ENCODE assay signal across 8 mouse cellular contexts in genomic region chr4:149075871-149076575, GRCm38 (mm10). TPM values are rescaled to one million over a fixed set of nuclear protein-coding genes. Genes with fewer than 3 reads are reported as not detected.
A peak's percentile ranks its signal among the peaks of the same experiment; 100 is the strongest.
DNase-seq lines count a peak whose midpoint lies in the region; ATAC-seq and TF ChIP-seq lines count a peak whose summit lies in the region.

No protein-coding gene starts in this region.

- no peak overlapping the region for H3K27ac ChIP-seq in cortical plate, adult 2 months (ENCODE audit: insufficient read depth, low read length)

- peak; percentile 67 for TF ChIP-seq CTCF in cortical plate, adult 2 months (IDR thresholded peaks at IDR 0.05; ENCODE audit: extremely low read depth, insufficient read depth, low read length)

- no peaks in the 10 kb centered on the region for H3K4me1 ChIP-seq in cortical plate, adult 2 months (ENCODE audit: control insufficient read depth, insufficient read depth, low read length)

- intact Hi-C loops in gastrocnemius, postnatal 14 days (cut with DNase I; ENCODE audit: low total_unique reads), result loop anchor here (10.0 kb wide), 1 partner anchor 371 kb away; no protein-coding TSS in a partner anchor

- TF ChIP-seq POLR2A in cortical plate, adult 2 months (IDR thresholded peaks at IDR 0.05; ENCODE audit: extremely low read depth, insufficient read depth, low read length), result no peak

- DNase-seq in gastrocnemius, postnatal 14 days, result peak; percentile 42
- DNase-seq in left cerebral cortex, adult 9 months (ENCODE audit: low spot score in 2 of 2), result peak; percentile 52 to 84
- peak; percentile 48 for DNase-seq in right cerebral cortex, postnatal 14 days
- peak; percentile 63 to 71 for DNase-seq in urinary bladder, postnatal 36 days (ENCODE audit: low spot score in 2 of 2)

- peak; percentile 93 for ATAC-seq in activated CD4-positive, CD25-positive, alpha-beta regulatory T cell, adult 4 months
- ATAC-seq in inflammation-experienced regulatory T-cells, adult 6 months, result peak; percentile 98
- ATAC-seq in megakaryocyte progenitor cell, adult 5-6 weeks (replicated peaks; ENCODE audit: poor library complexity), result peak; percentile 94

- H3K4me3 ChIP-seq in cortical plate, adult 2 months (ENCODE audit: insufficient read depth, low read length), result no peak overlapping the region

RNA-seq across cellular contexts. Expression of gene Pex14, which starts 23.7 kb away (rescaled TPM):
- 10 to 100 TPM; 11.9 to 17.9 TPM for polyA plus RNA-seq in activated CD4-positive, CD25-positive, alpha-beta regulatory T cell, adult 4 months (2017; shearing (Covaris generic))
- 41.1 and 42.4 TPM in 2 replicates for polyA plus RNA-seq in cortical plate, adult 2 months (2012; rRNA removed)
- 10 to 100 TPM; 19.4 to 20.5 TPM for total RNA-seq in gastrocnemius, postnatal 14 days (2021)
- polyA plus RNA-seq in inflammation-experienced regulatory T-cells, adult 6 months (2017; shearing (Covaris generic)), result 10 to 100 TPM; 13.0 to 18.4 (median 14.2) TPM
- 8.6 and 9.9 TPM in 2 replicates for total RNA-seq in megakaryocyte progenitor cell, adult 5-6 weeks (2015)
- 12.7 and 13.7 TPM in 2 replicates for total RNA-seq in megakaryocyte progenitor cell, adult 5-6 weeks (2017)

RNA-seq across cellular contexts. Expression of gene Dffa, which starts 27.9 kb away (rescaled TPM):
- 10 to 100 TPM; 26.0 to 32.4 TPM for polyA plus RNA-seq in activated CD4-positive, CD25-positive, alpha-beta regulatory T cell, adult 4 months (2017; shearing (Covaris generic))
- polyA plus RNA-seq in cortical plate, adult 2 months (2012; rRNA removed), result 49.3 and 52.8 TPM in 2 replicates
- 10 to 100 TPM; 43.4 to 47.4 TPM for total RNA-seq in gastrocnemius, postnatal 14 days (2021)
- polyA plus RNA-seq in inflammation-experienced regulatory T-cells, adult 6 months (2017; shearing (Covaris generic)), result 10 to 100 TPM; 24.4 to 29.2 (median 26.3) TPM
- 20.0 and 24.5 TPM in 2 replicates for total RNA-seq in megakaryocyte progenitor cell, adult 5-6 weeks (2015)
- 18.6 and 19.4 TPM in 2 replicates for total RNA-seq in megakaryocyte progenitor cell, adult 5-6 weeks (2017)

RNA-seq across cellular contexts. Expression of gene Cort, which starts 50.5 kb away (rescaled TPM):
- under 1 TPM in 1 of 2 experiments, not detected in 1; 0.67 TPM for polyA plus RNA-seq in activated CD4-positive, CD25-positive, alpha-beta regulatory T cell, adult 4 months (2017; shearing (Covaris generic))
- polyA plus RNA-seq in cortical plate, adult 2 months (2012; rRNA removed), result 10.2 and 10.6 TPM in 2 replicates
- total RNA-seq in gastrocnemius, postnatal 14 days (2021), result under 1 TPM in 1 of 2 experiments, not detected in 1; 0.33 TPM
- under 1 TPM in 1 of 3 experiments, not detected in 2; 0.73 TPM for polyA plus RNA-seq in inflammation-experienced regulatory T-cells, adult 6 months (2017; shearing (Covaris generic))
- total RNA-seq in megakaryocyte progenitor cell, adult 5-6 weeks (2015), result 0.72 TPM in 1 of 2 replicates, not detected in the other
- 1.4 TPM in 1 of 2 replicates, not detected in the other for total RNA-seq in megakaryocyte progenitor cell, adult 5-6 weeks (2017)
